Mouse (Mus musculus): Measurements from ENCODE around the gene Msantd3.

The Msantd3 gene

DNA sequence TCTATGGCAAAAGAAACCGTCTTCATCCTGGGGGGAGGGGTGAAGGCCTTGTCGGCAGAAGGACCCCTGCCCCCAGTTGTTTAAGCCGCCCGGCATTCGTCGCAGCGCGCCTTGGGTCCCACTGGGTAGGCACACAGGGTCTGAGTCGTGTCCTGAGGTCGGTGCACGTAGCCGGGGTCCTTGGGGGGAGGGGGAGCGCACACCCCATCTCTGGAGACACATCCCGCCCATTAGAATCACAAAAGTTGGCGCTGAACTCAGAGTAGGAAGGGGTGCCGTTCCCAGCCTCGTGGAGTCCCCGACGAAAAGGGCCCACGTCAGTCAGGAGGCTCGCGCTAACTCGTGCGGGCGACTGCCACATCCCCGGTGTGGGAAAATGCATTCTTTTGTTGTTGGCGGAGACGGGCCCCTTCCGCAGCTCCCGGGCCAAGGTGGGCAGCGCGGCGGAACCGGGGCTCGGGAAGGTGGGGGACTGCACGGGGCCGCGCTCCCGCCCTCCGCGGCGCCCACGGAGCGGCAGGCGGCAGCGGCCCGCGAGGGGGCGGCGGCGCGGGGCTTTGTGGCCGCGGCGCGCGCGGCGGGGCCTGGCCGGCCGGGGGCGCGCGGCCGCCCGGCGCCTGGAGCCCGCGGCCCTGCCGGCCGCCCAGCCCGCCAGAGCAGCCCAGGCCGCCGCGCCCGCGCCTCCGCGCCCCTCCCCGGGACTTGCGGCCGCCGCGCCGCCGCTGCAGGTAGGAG lies at the start of gene Msantd3:
Msantd3 (plus strand) TSS at position 95 of the 735 bp plus-strand sequence.
- DNase-seq: peak; percentile 56

DNA sequence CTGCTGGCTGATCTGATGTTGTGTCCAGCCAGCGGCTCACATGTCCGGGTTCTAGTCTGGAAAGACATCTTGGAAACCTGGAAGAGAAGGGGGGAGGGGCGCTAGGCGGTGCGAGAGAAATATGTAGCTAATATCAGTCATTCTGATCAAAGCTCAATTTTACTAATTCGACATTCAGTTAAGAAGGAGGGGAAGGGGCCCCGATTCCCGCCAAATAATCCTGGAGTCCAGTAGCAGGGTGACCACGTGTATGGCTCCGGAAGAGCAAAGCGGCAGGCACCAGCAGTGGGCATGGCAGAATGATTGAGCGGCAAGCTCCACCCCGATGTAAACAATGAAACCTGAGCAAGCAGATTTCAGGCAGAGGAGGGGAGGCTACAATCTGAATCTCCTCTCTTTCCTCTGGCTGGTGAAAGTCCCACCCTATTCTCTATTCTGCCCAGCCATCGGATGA lies 48.4 kb upstream of the Msantd3 start:
- DNase-seq: no peak

DNA sequence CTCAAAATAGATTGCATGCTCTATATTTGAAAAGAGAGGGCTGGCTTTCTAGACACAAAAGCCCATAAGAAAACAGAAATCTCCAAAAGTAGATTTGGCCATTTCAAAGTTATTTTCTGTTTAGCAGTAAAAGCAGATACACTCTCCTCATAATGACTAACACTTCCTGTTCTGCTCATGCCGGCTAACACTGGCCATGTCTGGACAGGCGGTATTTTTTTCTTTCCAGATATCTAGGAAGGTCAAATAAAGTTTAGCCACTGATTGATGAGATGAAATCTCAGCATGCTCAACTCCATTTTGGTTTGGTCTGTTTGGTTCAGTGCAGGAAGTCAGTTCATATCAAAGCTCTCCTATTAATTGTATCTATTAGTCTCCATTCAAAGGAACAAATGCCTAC lies 47.2 kb upstream of the Msantd3 start:
- DNase-seq: no peak

DNA sequence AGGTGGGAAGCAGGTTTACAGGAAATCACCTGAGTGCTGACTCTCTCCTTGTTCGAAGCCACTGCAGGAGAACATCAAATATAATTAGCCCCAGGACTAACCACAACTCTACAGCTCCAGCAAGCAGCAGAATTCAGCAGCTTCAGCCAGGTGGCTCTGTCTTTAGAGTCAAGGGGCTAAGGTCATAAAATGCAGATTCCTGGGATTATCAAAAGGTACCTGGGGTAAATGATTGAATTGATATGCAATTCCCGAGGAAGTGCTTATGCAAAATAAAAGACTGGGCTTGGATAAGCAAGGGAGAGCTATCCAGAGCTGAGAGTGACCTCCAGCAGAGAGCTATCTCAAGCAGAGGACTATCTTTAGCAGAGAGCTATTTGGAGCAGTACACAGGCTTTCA lies 28.9 kb upstream of the Msantd3 start:
- no peak for DNase-seq

DNA sequence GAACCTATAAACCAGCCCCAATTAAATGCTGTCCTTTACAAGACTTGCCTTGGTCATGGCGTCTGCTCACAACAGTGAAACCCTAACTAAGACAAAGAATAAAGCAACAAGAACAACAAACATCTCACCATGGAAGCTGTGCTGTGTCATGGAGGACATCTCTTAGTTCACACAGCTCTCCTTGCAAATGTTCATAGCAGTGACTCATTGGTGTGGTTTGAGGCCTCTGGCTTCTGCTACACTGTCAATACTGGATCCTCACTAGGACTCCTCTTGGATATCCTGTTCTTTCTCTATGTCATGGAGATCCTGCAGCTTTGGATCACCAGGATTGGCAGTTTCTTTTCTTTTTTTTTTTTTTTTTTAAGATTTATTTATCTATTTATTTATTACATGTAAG lies 10.2 kb upstream of the Msantd3 start:
- no peak for DNase-seq

DNA sequence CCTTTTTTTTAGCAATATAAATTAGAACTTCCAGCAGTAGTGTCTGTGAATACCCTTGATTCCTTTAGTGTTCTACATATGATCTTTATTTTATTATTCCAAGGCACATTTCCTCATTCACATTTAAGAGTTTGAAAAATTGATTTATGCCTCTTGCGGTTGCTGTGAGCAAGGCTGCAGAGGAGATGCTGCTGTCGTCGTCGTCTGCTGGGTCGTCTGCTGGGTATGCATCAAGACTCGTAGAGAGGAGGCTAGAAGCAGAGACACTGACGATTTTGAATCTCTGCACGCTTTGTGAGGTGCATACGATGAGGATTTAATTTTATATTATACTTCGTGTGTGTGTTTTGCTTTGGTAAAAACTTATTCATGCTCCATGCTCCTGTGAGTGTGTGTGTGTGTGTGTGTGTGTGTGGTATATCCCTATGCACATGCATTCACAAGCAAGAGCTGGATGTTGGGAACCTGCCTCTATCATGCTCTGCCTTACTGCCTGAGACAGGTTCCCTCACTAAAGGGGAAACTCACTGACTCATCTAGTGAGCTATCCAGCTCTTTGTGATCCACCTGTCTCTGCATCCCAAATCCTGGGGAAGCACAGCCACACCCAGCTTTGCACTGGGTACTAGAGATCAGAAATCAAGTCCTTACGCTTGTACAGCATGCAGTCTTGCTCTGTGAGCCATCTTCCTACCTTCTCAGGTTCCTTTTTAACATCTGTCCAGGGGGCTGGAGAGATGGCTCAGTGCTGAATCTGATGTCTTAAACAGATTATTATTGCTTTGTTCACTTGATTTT lies 7.7 kb upstream of the Msantd3 start:
- no peak for DNase-seq

DNA sequence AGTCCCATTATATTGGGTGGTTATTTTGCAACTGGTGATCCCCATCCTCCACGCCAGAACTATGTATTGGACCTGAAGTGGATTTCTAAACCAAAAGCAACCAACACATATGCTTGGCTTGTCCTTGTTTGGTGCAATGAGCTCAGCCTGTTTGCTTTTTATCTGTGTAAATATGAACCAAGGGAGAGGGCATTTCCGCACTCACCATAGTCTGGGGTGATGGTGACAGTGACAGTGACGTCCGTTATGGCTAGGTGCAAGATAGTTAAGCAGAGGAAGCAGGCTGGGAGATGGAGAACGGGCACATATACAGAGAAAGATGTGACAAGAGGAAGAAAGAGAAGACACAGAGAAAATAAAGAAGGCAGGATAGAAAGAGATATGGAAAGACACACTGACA lies 3.5 kb upstream of the Msantd3 start:
- DNase-seq: no peak

DNA sequence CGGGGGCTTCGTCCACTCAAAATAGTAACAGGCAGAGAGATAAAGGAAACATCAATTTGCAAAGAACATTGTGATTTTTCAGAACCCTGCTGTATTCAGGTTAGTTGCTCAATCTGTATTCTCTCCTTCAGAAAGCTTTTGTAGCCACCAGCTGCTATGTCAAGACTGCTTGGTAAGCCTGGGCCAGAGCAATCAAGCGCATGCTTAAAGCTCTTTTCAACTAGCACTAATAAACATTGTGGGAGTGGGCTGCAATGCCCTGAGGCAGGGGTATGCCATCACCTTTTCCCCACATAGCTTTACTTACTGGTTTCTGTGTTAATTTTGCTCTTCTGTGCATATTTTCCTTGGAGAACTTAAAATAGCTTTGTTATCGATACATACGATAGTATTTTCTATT lies 2.7 kb upstream of the Msantd3 start:
- DNase-seq: no peak

DNA sequence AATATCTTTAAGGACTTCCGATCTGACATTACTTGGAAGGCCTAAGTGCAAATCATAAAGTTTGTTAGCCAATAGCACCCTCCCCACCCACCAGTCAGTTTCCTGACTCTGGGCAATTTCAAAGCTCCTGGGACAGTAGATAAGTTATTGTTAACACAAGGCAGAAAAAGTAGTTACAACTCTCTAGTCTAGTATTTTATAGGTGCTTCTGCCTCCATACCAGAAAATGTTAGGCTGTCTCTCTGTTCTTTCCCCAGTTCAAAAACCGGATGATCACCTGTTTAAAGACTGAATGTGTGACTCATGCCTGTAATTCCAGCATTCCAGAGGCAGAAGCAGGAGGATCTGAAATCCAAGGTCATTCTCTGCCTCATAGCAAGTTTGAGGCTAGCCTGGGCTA lies 1.2 kb upstream of the Msantd3 start:
- no peak for DNase-seq

DNA sequence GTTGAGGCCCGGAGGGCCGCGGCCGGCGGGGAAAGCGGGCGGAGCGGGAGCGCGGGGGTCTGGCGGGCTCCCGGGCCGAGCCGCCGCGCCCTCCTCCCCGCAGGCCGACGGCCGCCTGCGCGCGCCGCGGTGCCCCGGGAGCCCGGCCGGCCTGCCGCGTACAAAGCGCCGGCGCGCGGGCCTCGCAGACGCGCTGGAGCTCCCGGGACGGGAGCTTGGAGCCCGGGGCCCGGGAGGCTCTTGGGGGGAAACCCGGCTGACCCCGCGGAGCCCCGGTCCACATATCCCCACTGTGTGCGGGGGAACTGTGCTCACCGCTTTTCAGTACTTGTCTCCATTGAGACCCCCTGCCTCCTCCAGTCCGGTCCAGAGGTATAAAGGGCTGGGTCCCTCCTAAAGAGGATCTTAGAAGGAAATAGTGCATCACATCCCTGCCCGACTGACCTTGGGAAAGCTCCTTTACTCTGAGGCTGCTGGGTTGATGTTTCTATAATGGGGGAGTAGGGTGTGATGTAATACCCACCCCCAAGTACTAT lies 909 bp downstream of the Msantd3 start:
- DNase-seq: peak; percentile 47

DNA sequence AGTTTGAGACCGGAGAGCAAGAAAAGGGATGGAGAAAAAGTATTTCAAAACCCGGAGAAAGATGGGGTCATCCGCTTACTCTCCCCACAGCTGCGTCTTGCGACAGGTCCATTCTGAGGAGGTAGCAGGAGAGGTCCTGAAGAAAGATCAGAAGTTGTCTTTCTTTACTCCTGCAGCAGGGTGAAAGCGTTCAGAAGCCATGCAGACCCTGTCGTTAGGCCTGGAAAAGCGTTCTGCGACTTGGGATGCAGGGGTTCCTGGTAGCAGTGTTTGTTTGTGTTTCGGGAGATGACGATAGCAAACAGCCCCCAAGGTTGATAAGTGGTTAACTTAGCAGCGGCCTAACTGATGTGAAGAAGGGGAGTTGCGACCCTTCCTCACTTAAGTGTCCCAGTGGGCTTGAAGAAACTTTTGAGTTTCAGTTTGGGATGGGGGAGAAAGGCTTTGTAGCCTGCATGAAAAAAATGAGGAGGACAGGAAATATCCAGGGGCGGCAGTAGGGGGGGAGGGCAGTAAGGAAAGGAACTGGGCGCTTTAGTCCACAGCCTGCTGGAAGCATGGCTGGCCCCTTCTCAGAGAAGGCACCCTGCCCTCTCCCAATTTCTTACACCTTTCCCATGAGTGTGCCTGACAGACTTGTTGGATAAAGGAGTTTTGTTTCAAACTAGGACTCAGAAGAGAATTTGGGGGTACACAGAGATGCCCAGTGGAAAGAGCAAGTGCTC lies 2.0 kb downstream of the Msantd3 start:
- DNase-seq: no peak

DNA sequence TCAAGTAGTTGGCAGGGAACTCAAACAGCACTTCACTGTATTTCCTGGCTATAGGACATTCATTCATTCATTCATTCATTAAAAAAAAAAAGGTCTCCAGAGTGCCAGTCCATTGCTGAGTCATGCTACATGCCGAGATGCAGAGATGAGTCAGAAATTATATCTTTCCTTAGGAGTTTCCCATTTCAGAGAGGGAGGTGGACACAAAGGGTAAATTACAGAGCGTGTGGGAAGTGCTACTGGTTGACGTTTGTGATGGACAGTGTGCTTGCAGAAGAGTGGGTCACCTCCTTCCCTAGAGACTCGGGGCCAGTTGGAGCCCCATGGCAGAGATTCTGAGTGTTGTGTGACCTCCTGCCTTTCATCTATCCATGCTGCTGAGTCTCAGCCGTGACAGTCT lies 2.6 kb downstream of the Msantd3 start:
- no peak for DNase-seq

DNA sequence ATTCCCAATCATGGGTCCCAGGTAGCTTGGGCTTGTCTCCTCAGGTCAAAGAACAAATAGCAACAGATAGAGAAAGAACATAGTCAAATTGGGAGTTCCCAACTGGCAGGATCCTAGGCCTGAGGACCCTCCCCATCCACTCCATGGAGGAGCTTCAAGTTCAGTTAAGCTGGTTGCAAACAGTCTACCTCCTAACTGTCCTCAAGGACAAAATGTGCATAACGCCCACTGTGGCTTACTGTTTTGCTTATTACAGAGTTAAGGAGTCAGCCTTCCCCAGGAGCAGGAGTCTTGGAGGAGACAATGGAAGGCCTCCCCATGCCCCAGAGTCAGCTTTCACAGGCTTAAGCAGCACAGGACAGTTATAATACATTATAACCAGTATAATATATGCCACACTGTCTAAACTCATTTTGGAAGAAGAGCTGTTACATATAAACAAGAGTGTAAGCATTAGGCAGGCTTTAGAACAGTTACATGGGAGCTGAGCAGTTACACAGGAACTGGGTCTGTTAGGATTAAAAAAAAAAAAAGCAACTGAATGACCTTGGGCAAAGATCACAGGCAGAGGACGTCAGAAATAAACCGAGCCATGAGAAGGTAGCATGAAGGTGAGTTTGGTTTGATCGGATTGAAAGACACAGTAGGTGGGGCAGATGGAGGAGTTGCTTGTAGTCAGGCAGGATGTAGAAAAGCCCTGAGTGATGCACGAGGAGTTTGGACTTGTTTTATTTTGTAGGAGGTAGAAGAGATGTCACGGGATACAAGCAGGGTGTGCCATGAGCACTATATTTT lies 3.5 kb downstream of the Msantd3 start:
- no peak for DNase-seq

DNA sequence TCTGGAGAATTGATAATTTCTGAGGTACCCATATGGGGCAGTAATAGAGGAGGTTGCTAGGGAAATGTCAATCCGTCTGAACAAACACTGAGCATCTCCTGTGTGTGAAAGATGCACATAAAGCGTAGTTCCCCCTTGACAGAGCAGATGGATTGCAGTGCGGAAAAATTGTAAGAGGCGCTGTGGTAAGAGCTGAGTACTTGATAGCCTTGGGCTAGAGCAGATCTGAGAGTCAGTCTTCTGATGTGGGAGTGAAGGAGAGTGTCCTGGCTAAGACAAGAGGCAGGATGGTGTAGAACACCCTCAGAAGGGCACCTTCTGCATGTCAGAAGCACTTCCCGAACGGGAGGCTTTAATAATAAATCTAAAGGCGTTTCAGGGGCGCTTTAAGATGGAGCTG lies 4.4 kb downstream of the Msantd3 start:
- DNase-seq: no peak

DNA sequence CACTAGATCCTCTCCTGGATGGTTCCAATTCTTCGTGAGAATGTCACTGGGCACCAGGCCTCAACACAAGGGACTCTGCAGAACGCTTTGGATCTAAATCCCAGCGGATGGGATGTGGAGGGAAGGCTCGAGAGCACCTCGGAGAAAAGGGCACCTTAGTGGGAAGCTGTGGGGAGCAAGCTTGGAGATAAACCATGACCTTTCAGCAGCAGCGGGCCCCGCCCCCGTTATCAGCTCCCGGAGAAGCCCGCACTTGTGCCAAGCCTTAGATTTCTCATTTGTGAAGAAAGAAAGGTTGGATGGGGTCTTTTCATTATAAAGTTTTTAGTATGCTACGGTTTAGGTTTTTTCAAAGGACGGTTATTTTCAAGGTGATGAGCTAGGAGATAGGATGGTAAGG lies 6.2 kb downstream of the Msantd3 start:
- DNase-seq: no peak

DNA sequence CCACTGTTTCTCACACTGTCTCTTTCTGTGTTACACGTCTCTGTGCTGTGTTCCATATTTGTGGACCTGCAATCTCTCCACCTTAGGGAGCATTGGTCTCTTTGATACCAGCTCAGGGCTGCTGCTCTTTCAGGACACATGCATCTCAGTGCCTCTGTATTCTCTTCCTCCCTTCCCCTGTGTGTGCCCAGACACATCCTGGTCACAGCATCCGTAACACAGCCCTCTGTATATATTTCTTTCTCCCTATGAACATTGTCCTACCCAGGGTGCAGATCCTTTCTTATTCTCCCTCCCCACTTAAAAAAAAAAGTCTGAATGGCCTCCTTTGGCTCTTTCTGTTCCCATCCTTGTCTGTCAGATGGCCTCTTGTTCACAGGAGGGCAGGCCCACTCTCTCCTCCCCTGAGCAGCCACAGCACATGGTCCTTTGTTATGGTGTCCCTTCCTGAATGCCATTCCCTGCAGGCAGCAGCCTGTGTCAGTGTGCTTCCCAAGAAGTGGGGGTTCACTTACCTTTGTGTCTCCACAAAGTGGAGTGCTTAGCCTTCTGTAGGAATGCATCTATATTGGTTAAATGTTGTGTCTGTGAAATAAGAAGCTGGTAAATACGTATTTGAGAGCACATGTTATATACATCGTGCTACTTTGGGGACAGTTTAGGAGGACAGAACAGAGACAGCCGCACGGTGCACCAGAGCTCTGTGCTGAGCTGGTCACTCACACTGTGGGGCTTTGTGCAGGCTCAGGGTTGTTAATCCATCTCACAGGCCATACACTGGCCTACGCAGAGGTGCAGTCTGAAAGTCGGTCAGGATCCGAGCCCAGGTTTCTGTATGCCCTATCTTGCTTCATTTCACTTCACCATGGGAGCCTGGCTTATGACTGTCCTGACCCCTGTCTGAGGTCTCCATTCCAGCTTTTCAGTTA lies 7.1 kb downstream of the Msantd3 start:
- DNase-seq: no peak

DNA sequence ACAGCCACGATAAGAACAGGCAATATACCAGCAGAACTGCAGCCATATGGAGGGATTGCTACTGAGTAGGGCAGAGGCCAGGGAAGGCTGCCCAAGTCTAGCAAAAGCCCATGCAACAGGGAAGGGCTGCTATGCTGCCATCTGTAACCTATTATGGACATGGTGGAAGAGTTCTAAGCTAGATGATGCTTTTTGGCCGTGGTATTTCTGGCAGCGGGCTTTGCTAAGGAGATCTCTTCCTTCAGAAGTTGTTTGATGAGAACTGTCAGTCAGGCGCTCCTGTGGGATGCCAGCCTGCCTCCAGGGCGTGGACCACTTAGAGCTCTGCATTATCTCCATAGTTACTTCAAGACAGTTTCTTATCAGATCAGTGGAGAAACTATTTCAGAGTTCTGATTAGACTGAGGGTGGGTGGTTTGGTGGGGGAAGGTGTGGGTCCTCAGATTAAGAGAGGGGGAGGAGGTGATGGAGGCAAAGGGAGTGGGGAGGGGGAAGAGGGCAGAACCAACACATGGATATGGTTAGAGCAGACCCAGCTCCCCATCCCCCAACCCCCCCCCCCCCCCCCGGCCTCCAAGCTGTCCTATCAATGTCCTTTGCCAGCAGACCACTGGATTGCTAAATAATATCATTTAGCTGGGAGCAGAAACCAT lies 8.8 kb downstream of the Msantd3 start:
- DNase-seq: no peak

DNA sequence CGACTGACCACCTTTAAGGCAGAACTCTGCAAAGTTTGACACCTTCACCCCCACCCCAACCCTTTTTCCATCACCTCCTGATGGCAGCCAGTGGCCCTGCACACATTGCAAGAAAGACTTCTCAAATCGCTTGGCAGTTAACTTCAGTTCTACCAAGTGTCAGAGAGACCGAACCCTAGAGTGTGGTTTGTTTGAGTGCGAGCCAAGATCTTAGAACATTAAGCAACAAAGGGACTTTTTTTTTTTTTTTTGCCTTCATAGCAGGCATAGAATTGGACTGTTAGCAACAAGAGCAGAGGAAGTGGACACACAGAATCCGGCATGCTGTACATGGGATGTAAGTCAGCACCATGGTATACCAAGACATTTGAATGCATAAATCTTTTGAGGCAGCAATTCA lies 9.9 kb downstream of the Msantd3 start:
- DNase-seq: no peak

DNA sequence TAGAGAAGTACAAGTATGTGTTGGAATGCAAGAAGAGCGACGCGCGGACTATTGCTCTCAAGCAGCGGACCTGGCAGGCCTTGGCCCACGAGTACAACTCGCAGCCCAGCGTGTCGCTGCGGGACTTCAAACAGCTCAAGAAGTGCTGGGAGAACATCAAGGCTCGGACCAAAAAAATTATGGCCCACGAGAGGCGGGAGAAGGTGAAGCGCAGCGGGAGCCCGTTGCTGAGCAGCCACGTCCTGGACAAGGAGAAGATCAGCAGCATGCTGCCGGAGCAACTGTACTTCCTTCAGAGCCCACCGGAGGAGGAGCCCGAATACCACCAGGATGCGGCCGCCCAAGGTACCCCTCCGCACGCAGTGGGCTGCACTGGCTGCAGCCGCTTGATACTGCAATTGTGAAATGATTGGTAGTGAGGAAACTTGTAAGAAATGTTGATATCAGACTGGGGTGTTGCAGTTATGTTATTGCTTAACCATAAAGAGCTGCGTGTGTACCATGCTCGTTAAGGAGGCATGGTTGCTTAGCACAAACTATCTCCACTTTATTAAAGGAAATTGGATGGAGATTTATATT lies 12.8 kb downstream of the Msantd3 start:
- DNase-seq: no peak

DNA sequence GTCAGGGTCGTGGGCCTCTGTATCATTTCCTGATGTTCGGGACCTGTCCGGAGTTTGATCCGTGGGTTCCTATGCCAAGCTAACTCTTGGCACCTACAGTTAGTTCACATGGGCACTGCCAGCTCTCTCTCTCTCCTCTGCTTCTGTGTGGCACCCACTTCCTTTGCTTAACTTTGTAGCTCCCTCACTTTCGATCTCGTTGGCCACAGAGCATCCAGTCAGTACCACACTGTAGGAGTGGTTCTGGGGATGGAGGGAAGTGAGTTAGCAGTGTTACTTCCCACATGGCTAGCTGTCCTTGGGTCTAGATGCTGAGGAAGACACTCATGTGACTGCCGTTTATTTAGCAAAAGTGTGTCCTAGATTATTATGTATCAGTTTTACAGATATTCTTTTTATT lies 14.4 kb downstream of the Msantd3 start:
- DNase-seq: no peak

DNA sequence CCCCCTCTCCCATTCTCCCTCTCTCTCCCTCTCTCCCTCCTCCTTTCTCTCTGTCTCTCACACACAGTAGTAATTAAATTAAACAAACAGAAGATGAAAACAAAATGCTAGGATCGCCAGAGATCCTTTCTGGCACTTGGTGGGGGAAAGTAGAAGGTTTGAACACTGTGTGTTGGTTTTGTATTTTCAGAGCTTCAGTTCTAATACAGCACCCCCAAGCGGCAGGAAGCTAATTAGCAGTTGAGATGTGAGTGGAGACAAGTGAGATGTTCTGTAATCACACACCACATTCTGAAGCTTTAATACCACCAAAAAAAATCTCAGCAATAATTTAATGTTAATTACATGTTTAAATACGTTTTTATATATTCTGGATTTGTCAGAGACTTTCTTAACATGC lies 16.0 kb downstream of the Msantd3 start:
- DNase-seq: peak; percentile 62

Measured in right cerebral cortex, postnatal 4 days (tissue).